Mouse (Mus musculus): ENCODE data around the gene Igfbp1. TPM values are rescaled to one million over a fixed set of nuclear protein-coding genes. Genes with fewer than 3 reads are reported as not detected.
"Not testable (repeated sequence)": the region's sequence is repeated elsewhere in the genome, so short reads cannot be mapped to it uniquely, and the experiment has no call there.

Igfbp1 gene
- total RNA-seq, 2 experiments from 2014 or later, result not detected

- DNase-seq (ENCODE audit: low spot score in 2 of 2), result no peak
These were observed 2.9 kb upstream of the Igfbp1 start for GRCm38 (mm10) chr11:7194432-7195311.

GRCm38 (mm10) chr11:7195312-7195685 lies 2.3 kb upstream of the Igfbp1 start:
- no peak for DNase-seq (ENCODE audit: low spot score in 2 of 2)

- DNase-seq (ENCODE audit: low spot score in 2 of 2), result no peak
These were observed 424 bp downstream of the Igfbp1 start for GRCm38 (mm10) chr11:7198006-7198405.

GRCm38 (mm10) chr11:7198481-7199256 lies 1.1 kb downstream of the Igfbp1 start:
- no peak for DNase-seq (ENCODE audit: low spot score in 2 of 2)

- peak; percentile 52 to 69 for DNase-seq (ENCODE audit: low spot score in 2 of 2)
These were observed 2.3 kb downstream of the Igfbp1 start for GRCm38 (mm10) chr11:7199736-7200392.

- no peak for DNase-seq (ENCODE audit: low spot score in 2 of 2)
These were observed 2.8 kb downstream of the Igfbp1 start for GRCm38 (mm10) chr11:7200393-7200783.

GRCm38 (mm10) chr11:7202206-7202605 lies 4.6 kb downstream of the Igfbp1 start:
- no peak for DNase-seq (ENCODE audit: low spot score in 2 of 2)

GRCm38 (mm10) chr11:7203846-7204245 lies 6.3 kb downstream of the Igfbp1 start:
- no peak for DNase-seq (ENCODE audit: low spot score in 2 of 2)

GRCm38 (mm10) chr11:7210343-7210742 lies 12.8 kb downstream of the Igfbp1 start:
- DNase-seq (ENCODE audit: low spot score in 2 of 2), result peak; percentile 77 to 82

GRCm38 (mm10) chr11:7211211-7211610 lies 13.6 kb downstream of the Igfbp1 start:
- no peak for DNase-seq (ENCODE audit: low spot score in 2 of 2)

GRCm38 (mm10) chr11:7212126-7212798 lies 14.7 kb downstream of the Igfbp1 start:
- no peak for DNase-seq (ENCODE audit: low spot score in 2 of 2)

- DNase-seq (ENCODE audit: low spot score in 2 of 2), result peak in 1 of 2 experiments; percentile 9
These were observed 15.5 kb downstream of the Igfbp1 start for GRCm38 (mm10) chr11:7213161-7213500.

- DNase-seq (ENCODE audit: low spot score in 2 of 2), result peak; percentile 77 to 90
These were observed 16.1 kb downstream of the Igfbp1 start, which contains the start of gene Igfbp3 for GRCm38 (mm10) chr11:7213501-7214341. Igfbp3 (minus strand) TSS chr11:7213923.

GRCm38 (mm10) chr11:7214342-7214660 lies 16.7 kb downstream of the Igfbp1 start:
- DNase-seq (ENCODE audit: low spot score in 2 of 2), result no peak

- DNase-seq (ENCODE audit: low spot score in 2 of 2), result peak; percentile 71 to 75
These were observed 17.2 kb downstream of the Igfbp1 start for GRCm38 (mm10) chr11:7214761-7215160.

- DNase-seq (ENCODE audit: low spot score in 2 of 2), result peak; percentile 73 to 74
These were observed 18.1 kb downstream of the Igfbp1 start for GRCm38 (mm10) chr11:7215703-7216102.

- DNase-seq (ENCODE audit: low spot score in 2 of 2), result not testable (repeated sequence)
These were observed 24.2 kb downstream of the Igfbp1 start for GRCm38 (mm10) chr11:7221826-7222225.

GRCm38 (mm10) chr11:7226200-7226599 lies 28.6 kb downstream of the Igfbp1 start:
- DNase-seq (ENCODE audit: low spot score in 2 of 2), result peak; percentile 20 to 47

GRCm38 (mm10) chr11:7226810-7227550 lies 29.4 kb downstream of the Igfbp1 start:
- no peak for DNase-seq (ENCODE audit: low spot score in 2 of 2)

- DNase-seq (ENCODE audit: low spot score in 2 of 2), result no peak
These were observed 30.5 kb downstream of the Igfbp1 start for GRCm38 (mm10) chr11:7228107-7228506.
